Comparison of ENCODE assay signal across 9 mouse cellular contexts in genomic region chr7:80044170-80044569, GRCm38 (mm10). TPM values are rescaled to one million over a fixed set of nuclear protein-coding genes. Genes with fewer than 3 reads are reported as not detected.
DNase-seq lines count a peak whose midpoint lies in the region; ATAC-seq and TF ChIP-seq lines count a peak whose summit lies in the region.
"Had no signal": no experiment of that assay in that cellular context is flagged by ENCODE, and none has a peak within 500 bp of the region (broad histone marks: within the 10 kb centered on the region; RNA-seq: fewer than 3 reads in every experiment).

No protein-coding gene starts in this region.

- H3K27me3 ChIP-seq in kidney, adult 2 months (replicated peaks; ENCODE audit: control insufficient read depth, insufficient read depth, low read length), result no peaks in the 10 kb centered on the region
- no peaks in the 10 kb centered on the region for H3K27me3 ChIP-seq in heart, embryonic 10.5 days (ENCODE audit: insufficient read depth, poor library complexity, severe bottlenecking)
- H3K27me3 ChIP-seq: Patski had no signal

- peak; percentile 66 for ATAC-seq in megakaryocyte progenitor cell, adult 5-6 weeks (replicated peaks; ENCODE audit: poor library complexity)
- ATAC-seq: Patski had no signal

- peak overlapping the region; percentile 88 for H3K27ac ChIP-seq in kidney, adult 2 months (ENCODE audit: insufficient read depth, low read depth, low read length)
- H3K27ac ChIP-seq in heart, embryonic 10.5 days, result peak overlapping the region; percentile 67; the same call in 1 of the 2 replicates

- no peak overlapping the region for H3K4me3 ChIP-seq in kidney, adult 2 months (ENCODE audit: insufficient read depth, low read depth, low read length)
- H3K4me3 ChIP-seq in heart, embryonic 10.5 days, result no peak overlapping the region

- intact Hi-C loops in gastrocnemius, postnatal 36 days (cut with DNase I), result no loop called here

- H3K36me3 ChIP-seq in kidney, adult 2 months (ENCODE audit: control insufficient read depth, insufficient read depth, low read length), result no peaks in the 10 kb centered on the region
- peaks cover 9% of the 10 kb centered on the region; the same call in 1 of the 2 replicates for H3K36me3 ChIP-seq in heart, embryonic 10.5 days

- TF ChIP-seq POLR2A in kidney, adult 2 months (IDR thresholded peaks at IDR 0.05; ENCODE audit: low read depth, low read length), result no peak

- WGBS in kidney, adult 2 months, result 58% methylated on average over 7 of the region's 7 CpGs
- WGBS in heart, embryonic 10.5 days, result 40% methylated on average over 7 of the region's 7 CpGs

- peaks cover 28% of the 10 kb centered on the region for H3K4me1 ChIP-seq in kidney, adult 2 months (ENCODE audit: control insufficient read depth, insufficient read depth, low read length)
- peaks cover 62% of the 10 kb centered on the region for H3K4me1 ChIP-seq in heart, embryonic 10.5 days

- DNase-seq in kidney, adult 2 months, result peak; percentile 82
- DNase-seq in kidney, adult 18-20 months, result no peak
- DNase-seq in heart, embryonic 10.5 days (ENCODE audit: low spot score), result no peak
- DNase-seq in kidney, postnatal 10 days, result peak; percentile 52
- no peak for DNase-seq in right cerebral cortex, adult 18-20 months
- no peak for DNase-seq in left cerebral cortex, adult 9 months (ENCODE audit: low spot score in 2 of 2)
- no peak for DNase-seq in gastrocnemius, postnatal 36 days

- TF ChIP-seq CTCF in kidney, adult 2 months (conservative IDR thresholded peaks at IDR 0.05; ENCODE audit: insufficient read depth, insufficient read length, low read depth, low read length), result no peak

- no peaks in the 10 kb centered on the region for H3K9me3 ChIP-seq in heart, embryonic 10.5 days

RNA-seq across cellular contexts. Expression of gene Zfp710, which starts 19.6 kb away (rescaled TPM):
- polyA plus RNA-seq in kidney, adult 2 months (2012; rRNA removed), result 22.6 and 26.4 TPM in 2 replicates
- 14.8 and 20.8 TPM in 2 replicates for polyA plus RNA-seq in heart, embryonic 10.5 days (2016; fragmentation: Nextera tagmentation; extraction: Ambion mirVana)
- total RNA-seq in megakaryocyte progenitor cell, adult 5-6 weeks (2015), result 18.9 and 19.3 TPM in 2 replicates
- 22.7 and 23.6 TPM in 2 replicates for total RNA-seq in megakaryocyte progenitor cell, adult 5-6 weeks (2017)
- 10 to 100 TPM; 24.2 to 26.5 TPM for total RNA-seq in gastrocnemius, postnatal 36 days (2021)

Comparison
In these comparisons a context has a peak if more than half of its experiments do, and no peak if none do; other contexts are left out.
1. DNase-seq: peak in kidney, adult 2 months (single experiment) and kidney, postnatal 10 days (single experiment); none in kidney, adult 18-20 months (single experiment), heart, embryonic 10.5 days (single experiment), right cerebral cortex, adult 18-20 months (single experiment), left cerebral cortex, adult 9 months (0 of 2) and gastrocnemius, postnatal 36 days (0 of 2).